Mouse (Mus musculus) forelimb bud, embryonic 11.5 days (tissue): ENCODE measurements around the gene Cbr4.
A peak's percentile ranks its signal among the peaks of the same experiment; 100 is the strongest.

ENCODE experiments used
- DNase-seq: peaks from one replicate; pipeline ENCODE4 v3.0.0-alpha.2; 2012; ENCODE audit warnings: low read depth, low spot score

Gene Cbr4

DNA sequence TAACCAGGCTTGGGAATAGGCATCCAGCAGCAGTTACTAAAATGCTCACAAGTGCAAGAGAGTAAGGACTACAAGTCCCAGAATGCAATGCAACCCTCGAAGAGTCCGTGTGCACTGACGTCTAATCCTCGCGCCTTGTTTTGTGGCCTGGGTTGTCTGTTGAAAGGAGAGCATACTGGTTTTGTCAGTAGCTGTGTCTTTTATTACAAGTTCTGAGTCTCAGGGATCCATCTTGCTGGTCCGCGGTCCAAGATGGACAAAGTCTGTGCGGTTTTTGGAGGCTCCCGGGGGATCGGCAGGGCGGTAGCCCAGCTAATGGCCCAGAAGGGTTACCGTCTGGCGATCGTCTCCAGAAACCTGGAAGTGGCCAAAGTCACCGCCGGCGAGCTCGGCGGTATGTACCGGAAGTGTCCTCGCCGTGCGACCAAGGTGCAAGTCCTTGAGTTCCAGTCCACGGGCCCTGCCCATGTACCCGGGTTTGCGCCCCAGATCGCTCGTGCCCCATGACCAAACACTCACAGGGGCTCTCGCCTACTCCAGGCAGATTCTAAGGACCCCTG lies at the start of gene Cbr4:
TSS of gene Cbr4 (plus strand) at position 138 of the 560 bp plus-strand sequence.
- DNase-seq: peak; percentile 92

DNA sequence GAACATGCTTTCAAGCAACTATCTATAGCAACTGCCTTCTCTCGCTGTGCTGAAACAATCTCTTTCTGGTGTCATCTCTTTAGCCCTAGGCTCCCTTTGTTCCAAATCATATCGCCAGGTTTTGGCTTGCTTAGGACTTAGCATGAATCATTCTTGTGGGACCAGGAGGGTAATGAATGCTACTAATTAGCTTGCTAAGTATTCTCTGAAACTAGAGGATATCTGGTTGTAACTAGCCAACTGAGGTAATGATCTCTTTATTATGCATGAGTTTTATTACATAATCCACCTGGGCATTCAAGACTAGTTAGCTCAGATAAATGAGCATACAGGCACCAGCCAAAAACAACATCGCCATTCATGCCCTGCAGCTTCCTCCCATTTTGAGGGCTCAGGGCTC lies 44.5 kb upstream of the Cbr4 start:
- DNase-seq: no peak

GRCm38 (mm10) chr8:61444358-61444757 lies 43.2 kb upstream of the Cbr4 start:
- DNase-seq: no peak

DNA sequence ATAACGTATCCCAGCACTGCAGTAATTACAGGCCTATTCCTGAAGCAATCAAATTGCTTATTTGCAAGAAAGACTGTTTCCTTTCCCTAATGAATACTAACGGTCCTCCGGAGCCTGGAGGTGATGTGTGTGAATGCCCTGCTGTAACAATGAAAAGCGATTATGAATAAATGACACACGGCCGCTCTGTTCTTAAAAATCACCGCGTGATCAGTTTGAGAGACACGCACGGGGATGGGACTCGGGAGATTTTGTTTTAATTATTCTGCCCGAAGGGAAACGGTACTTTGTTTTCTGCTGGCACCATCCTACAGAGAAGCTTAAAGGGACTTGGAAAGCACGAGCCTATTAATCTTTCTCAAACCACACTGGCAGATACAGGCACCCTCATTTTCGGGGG lies 41.2 kb upstream of the Cbr4 start:
- no peak for DNase-seq

DNA sequence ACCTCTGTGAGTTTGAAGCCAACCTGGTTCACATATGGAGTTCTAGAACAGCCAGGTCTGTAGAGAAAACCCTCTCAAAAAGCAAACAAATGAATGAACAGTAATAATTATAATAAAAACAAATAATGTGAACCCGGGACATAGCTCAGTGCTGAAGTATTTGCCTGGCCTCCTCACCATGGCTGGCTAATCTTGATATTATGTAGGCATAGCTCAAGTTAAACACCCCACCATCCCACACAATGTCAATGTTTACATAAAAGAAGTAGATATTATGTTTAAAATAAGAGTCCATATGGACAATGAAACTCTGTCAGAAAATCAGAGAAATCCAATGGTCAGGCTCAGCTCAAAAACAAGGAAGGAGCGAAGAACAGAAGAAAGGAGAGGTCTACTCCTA lies 39.4 kb upstream of the Cbr4 start:
- DNase-seq: no peak

DNA sequence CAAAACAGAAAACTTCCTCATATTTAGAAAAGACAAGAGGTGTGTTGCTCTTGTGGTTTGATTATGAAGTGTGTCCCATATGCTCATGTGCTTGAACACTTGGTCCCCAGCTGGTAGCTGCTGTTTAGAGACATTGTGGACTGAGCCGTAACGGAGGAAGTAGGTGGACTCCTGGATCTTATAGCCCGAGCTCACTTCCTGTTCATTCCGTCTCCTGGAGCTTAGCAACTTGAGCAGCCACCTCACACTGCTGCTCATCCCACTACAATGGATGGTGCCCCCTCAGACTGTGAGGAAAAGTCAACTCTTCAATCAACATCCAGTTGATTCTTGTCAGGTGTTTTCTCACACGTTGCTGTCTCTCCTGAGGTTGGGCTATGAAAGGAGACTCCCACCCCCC lies 38.7 kb upstream of the Cbr4 start:
- DNase-seq: no peak

- no peak for DNase-seq
Observed at GRCm38 (mm10) chr8:61450916-61451575, 36.5 kb upstream of the Cbr4 start.

GRCm38 (mm10) chr8:61451721-61452337 lies 35.7 kb upstream of the Cbr4 start:
- no peak for DNase-seq

GRCm38 (mm10) chr8:61459763-61460162 lies 27.8 kb upstream of the Cbr4 start:
- DNase-seq: no peak

GRCm38 (mm10) chr8:61462221-61462620 lies 25.3 kb upstream of the Cbr4 start:
- DNase-seq: no peak

DNA sequence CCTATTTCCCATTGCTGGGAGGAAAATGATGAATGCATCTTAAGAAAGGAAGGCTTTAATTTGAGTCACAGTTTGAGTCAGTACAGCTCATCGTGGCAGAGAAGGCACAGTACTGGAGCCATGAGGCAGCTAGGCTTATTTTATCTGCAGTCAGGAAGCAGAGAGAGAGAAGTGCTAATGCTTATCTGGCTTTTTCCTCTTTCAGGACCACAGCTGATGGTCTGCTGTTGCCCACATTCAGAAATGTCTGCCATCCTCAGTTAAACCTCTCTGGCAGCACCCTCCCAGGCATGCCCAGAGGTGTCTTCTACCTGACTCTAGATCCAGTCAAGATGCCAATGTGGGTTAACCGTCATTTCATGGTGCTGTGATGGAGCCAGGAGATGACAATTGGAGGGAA lies 23.1 kb upstream of the Cbr4 start:
- no peak for DNase-seq

DNA sequence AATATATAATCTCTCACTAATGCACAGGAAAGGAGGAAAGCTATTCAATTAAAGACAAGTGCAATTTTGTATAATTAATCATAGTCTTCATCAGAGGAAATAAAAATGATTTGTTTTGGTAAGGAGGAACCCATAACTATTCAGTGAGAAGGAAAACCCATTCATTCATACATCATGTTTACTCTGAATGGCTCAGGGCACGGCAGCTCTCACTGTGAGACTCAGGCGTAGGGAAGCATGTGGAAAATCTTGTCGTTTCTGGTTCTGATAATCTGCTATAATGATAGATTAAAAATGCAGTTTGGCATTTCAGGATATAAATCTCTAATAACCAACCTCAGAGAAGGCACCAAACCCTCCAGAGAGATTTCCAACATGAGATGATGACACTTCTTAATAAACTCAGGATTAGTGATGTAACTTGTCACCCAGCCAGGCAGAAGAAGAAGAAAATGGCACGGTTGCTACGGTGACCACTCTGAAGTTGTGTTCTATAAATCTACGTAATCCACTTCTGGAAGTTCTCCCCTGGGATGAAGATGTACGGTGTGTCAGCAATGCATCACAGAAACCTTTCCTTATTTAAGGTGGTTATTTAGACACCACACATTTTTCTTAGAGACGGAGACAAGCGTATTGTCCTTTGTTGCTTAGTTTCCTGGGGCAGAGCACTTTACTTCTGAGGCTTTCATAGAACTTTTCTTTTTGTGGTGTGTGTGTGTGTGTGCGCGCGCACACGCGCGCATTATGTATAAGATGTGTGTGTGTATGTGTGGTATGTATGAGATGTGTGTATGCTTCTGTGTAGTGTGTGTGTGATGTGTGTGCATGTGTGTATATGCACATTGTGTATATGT lies 20.6 kb upstream of the Cbr4 start:
- no peak for DNase-seq

- DNase-seq: no peak
Observed at GRCm38 (mm10) chr8:61467553-61467815, 20.1 kb upstream of the Cbr4 start.

DNA sequence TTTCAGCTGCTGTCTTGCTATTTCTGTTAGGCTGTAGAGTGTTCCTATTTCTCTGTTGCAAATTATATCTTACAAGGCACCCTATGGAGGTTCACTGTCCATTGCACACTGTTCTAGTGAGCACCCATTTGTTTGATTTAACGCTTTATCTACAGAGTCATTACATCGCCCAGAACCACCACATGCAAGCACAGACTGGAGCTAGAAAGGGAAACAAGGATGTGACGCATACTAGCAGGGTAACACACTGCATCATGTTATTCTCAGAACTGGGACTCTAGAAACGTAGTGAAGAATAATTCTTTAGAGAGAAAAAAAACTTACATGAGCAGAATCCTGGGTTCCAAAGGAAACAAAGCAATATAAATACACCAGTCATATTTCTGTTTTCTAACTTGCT lies 17.3 kb upstream of the Cbr4 start:
- no peak for DNase-seq

DNA sequence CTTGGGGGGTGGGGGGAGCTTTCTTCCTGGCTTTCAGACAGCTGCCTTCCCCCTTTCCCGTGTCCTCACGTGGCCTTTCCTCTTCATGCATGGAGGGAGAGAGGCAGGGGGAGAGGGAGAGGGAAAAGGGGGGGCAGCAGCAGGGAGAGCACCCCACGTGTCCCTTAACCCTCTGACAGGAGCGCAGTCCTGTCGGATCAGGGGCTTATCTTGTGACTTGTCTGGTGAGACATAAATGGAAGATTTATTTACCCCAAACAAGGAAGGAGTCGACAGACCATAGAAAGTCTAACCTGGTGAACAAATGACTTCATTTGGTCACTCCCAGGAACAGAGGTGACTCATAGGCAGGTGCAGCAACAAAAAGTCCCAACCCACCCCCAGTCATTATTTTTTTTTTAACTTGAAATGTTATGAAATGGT lies 12.3 kb upstream of the Cbr4 start:
- DNase-seq: no peak

GRCm38 (mm10) chr8:61476160-61476559 lies 11.4 kb upstream of the Cbr4 start:
- DNase-seq: no peak

- DNase-seq: no peak
Observed at GRCm38 (mm10) chr8:61478150-61478549, 9.4 kb upstream of the Cbr4 start.

GRCm38 (mm10) chr8:61478793-61479192 lies 8.7 kb upstream of the Cbr4 start:
- DNase-seq: no peak

GRCm38 (mm10) chr8:61479506-61480214 lies 7.9 kb upstream of the Cbr4 start:
- peak; percentile 38 for DNase-seq

GRCm38 (mm10) chr8:61480260-61480967 lies 7.1 kb upstream of the Cbr4 start:
- DNase-seq: no peak

DNA sequence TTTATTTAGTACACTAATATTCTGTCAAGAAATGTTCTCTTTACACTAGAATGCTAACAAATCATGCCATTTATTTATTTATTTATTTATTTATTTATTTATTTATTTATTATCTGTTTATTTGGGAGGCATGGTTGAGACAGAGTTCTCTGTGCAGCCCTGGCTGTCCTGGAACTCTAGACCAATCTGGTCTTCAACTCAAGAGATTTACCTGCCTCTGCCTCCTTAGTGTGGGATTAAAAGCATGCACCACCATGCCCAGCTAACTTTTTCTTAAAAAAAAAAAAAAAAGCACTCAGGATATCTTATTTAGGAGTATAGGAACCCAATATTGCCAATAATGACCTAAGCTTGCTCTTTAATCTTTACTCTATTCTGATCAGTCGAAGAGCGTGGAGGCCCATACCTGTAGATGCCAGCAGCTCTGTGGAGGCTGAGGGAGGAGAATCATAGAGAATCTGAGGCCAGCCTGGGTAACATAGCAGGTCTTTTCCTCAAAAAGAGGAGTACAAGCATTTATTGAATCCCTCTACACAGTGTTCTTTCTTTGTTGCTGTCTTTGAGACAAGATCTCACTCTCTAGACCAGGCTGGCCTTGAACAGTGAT lies 508 bp upstream of the Cbr4 start:
- DNase-seq: no peak
